Mouse (Mus musculus) liver, embryonic 11.5 days (tissue): ENCODE results near the gene Gm20532. TPM values are rescaled to one million over a fixed set of nuclear protein-coding genes. Genes with fewer than 3 reads are reported as not detected.
"Not testable (repeated sequence)": the region's sequence is repeated elsewhere in the genome, so short reads cannot be mapped to it uniquely, and the experiment has no call there.

Source experiments
- ATAC-seq: fragments of 200-750 bp; cut with Nextera tagmentation; replicated peaks from 2 replicates; pipeline ENCODE4 v1.8.0; 2017; ENCODE audit warnings: moderate number of reproducible peaks, mild to moderate bottlenecking, moderate TSS enrichment, moderate library complexity; ENCODE audit not compliant: low FRiP score
- DNase-seq: peaks from one replicate; pipeline ENCODE4 v3.0.0-alpha.2; 2017; ENCODE audit warnings: low spot score
- H3K27ac ChIP-seq: fragments of 300-500 bp; sonication (generic); 2 replicates; pipeline ENCODE4 v1.5.1; 2014; ENCODE audit warnings: mild to moderate bottlenecking, low read depth, low read length, control low read depth
- H3K27me3 ChIP-seq: fragments of 300-500 bp; sonication (generic); replicated peaks from 2 replicates; pipeline ENCODE4 v1.6.1; 2014; ENCODE audit warnings: low read length, mixed read lengths; ENCODE audit not compliant: control insufficient read depth, insufficient read depth
- H3K36me3 ChIP-seq: fragments of 300-500 bp; sonication (generic); 2 replicates; pipeline ENCODE4 v1.6.1; 2014; ENCODE audit warnings: mild to moderate bottlenecking, low read length, moderate library complexity, mixed read lengths; ENCODE audit not compliant: control insufficient read depth, insufficient read depth
- H3K4me1 ChIP-seq: fragments of 300-500 bp; sonication (generic); replicated peaks from 2 replicates; pipeline ENCODE4 v1.6.1; 2014; ENCODE audit warnings: low read length, mixed read lengths; ENCODE audit not compliant: control insufficient read depth, insufficient read depth
- H3K4me2 ChIP-seq: fragments of 300-500 bp; sonication (generic); 2 replicates; pipeline ENCODE4 v1.6.1; 2014; ENCODE audit warnings: mild to moderate bottlenecking, control low read depth, moderate library complexity
- H3K4me3 ChIP-seq: fragments of 300-500 bp; sonication (generic); 2 replicates; pipeline ENCODE4 v1.5.1; 2014; ENCODE audit warnings: low read depth, low read length, control low read depth
- H3K9ac ChIP-seq: fragments of 300-500 bp; sonication (generic); 2 replicates; pipeline ENCODE4 v1.6.1; 2014; ENCODE audit warnings: low read depth, low read length, control low read depth
- H3K9me3 ChIP-seq: fragments of 300-500 bp; sonication (generic); 2 replicates; pipeline ENCODE4 v1.6.1; 2016; ENCODE audit warnings: low read length, inconsistent platforms, mixed read lengths; ENCODE audit not compliant: control insufficient read depth
- WGBS: fragments of 180-500 bp; shearing (Covaris S2); extraction: QIAGEN DNeasy Blood & Tissue Kit; methylation state at CpG from one replicate; pipeline ENCODE4 v1.1.7; 2014; 5-methylcytosine and 5-hydroxymethylcytosine counted together
- microRNA counts: library from miRNA; unstranded; fragments of <30 nt; microRNA quantifications from one replicate; lab custom pipeline; 2015
- microRNA-seq: library from miRNA; unstranded; fragments of <30 nt; microRNA quantifications from one replicate; pipeline ENCODE4, GENCODE M21; 2017; ENCODE audit warnings: borderline number of aligned reads
- polyA plus RNA-seq: library from polyadenylated mRNA; unstranded; fragments of >200 nt; fragmentation: Nextera tagmentation; extraction: Ambion mirVana; gene quantifications from 2 replicates; pipeline ENCODE4 v1.2.1, GENCODE M21; 2014

Gene Gm20532
- polyA plus RNA-seq, 1 experiment from 2014 or later: not detected

DNA sequence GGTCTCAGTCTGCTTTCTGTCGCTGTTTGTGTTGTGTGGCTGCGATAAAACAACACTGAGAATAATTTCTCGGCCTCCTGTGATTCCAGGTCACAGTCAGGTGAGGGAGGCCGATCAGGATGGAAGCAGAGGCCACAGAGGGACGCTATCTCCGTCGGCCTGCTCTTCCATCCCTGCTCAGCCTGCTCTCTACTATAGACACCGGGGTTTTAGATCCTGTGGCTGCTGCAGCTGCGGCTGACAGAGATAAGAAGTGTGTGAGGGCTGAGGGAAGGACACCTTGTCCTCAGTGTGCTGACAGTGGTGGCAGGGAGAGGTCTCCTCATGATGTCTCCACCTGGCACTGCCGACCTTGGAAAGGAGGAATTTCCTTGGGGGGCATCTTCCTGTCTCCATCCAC lies 76.7 kb downstream of the Gm20532 start:
- DNase-seq: no peak
- no peak overlapping the region for H3K4me3 ChIP-seq
- peaks cover 6% of the 10 kb centered on the region for H3K27me3 ChIP-seq
- H3K9me3 ChIP-seq: no peaks in the 10 kb centered on the region
- no peak overlapping the region for H3K9ac ChIP-seq
- H3K36me3 ChIP-seq: no peaks in the 10 kb centered on the region
- WGBS: 55% methylated on average over 10 of the region's 10 CpGs
- no peak for ATAC-seq
- H3K27ac ChIP-seq: no peak overlapping the region
- H3K4me2 ChIP-seq: no peak overlapping the region
- no peaks in the 10 kb centered on the region for H3K4me1 ChIP-seq

- H3K4me1 ChIP-seq, H3K9ac ChIP-seq, H3K4me2 ChIP-seq, H3K27me3 ChIP-seq, H3K9me3 ChIP-seq, H3K4me3 ChIP-seq, H3K27ac ChIP-seq, H3K36me3 ChIP-seq, ATAC-seq: not testable (repeated sequence)
- 74% methylated on average over 1 of the region's 1 CpGs for WGBS
- peak; percentile 49 for DNase-seq
Observed at GRCm38 (mm10) chr2:26663551-26663950, 77.1 kb downstream of the Gm20532 start.

DNA sequence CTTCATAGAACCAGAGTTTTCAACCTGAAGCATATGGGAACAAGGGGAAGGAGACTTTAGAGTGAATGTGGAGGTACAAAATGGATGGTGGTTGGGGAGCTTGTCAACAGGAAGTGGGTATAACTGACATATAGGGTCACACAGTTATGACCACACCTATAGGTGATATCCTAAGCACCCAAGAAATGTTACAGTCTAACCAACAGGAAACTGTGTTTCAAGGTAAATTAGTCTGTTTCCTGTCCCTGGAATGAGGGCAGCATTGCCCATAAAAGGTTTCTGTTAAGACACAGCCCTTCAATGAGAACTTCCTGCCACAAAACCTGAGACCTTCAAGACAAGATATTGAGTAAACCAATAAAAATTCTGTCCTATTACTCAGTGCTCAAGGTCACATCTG lies 82.3 kb downstream of the Gm20532 start:
- DNase-seq (no peak), ATAC-seq (no peak)
- no peaks in the 10 kb centered on the region for H3K36me3 ChIP-seq
- no peak overlapping the region for H3K9ac ChIP-seq
- H3K4me3 ChIP-seq: no peak overlapping the region
- H3K9me3 ChIP-seq: no peaks in the 10 kb centered on the region
- no peak overlapping the region for H3K27ac ChIP-seq
- no peaks in the 10 kb centered on the region for H3K27me3 ChIP-seq
- no peak overlapping the region for H3K4me2 ChIP-seq
- H3K4me1 ChIP-seq: no peaks in the 10 kb centered on the region

DNA sequence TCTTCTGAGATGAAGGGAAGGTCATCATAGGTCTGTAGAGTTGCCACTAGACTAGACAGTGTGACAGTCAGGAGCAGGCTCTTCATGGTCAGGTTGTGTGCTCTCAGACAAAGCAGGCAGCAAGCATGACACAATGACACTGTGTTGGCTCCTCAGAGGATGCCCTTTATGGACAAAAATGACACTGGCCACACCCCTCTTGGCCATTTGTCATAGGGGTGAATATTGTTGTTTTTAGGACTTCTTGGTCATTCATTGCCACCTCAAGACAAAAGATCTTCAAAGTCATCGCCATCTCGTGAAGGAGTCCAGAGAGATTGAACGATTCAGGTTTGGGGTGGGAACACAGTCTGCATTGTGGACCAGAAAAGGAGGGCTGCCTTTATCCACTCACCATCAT lies 84.7 kb downstream of the Gm20532 start, which contains the start of gene Lcn4:
Gene Lcn4 (minus strand): TSS at position 101 of the 400 bp plus-strand sequence.
- ATAC-seq (no peak), DNase-seq (no peak)
- H3K9ac ChIP-seq: no peak within 1 kb of the TSS
- no peaks in the 10 kb centered on the region for H3K9me3 ChIP-seq
- no peaks in the 10 kb centered on the region for H3K27me3 ChIP-seq
- H3K4me3 ChIP-seq: no peak within 1 kb of the TSS
- H3K36me3 ChIP-seq: no peaks in the 10 kb centered on the region
- H3K27ac ChIP-seq: no peak within 1 kb of the TSS
- H3K4me1 ChIP-seq: no peaks in the 10 kb centered on the region
- 89% methylated on average over 3 of the region's 3 CpGs for WGBS
- no peak within 1 kb of the TSS for H3K4me2 ChIP-seq

MicroRNA genes within 50 kb of the gene (microRNA counts, 519-probe panel; counts per million panel counts)
- microRNA mmu-miR-126-3p (lab: Ali Mortazavi, UCI) (8,336 counts per million, percentile 97 among the panel's probes with 10 or more counts), microRNA mmu-miR-126-5p (lab: Ali Mortazavi, UCI) (5,746 counts per million, percentile 60 among the panel's probes with 10 or more counts)

Small RNA genes within 50 kb of the gene (microRNA-seq; reads per million reads assigned to microRNA genes)
- 2.5 reads per million for gene Mir126a
- not detected for gene Mir126b

Other genes with a start within 250 kb of the Gm20532 start
- 23.0 and 23.8 TPM in 2 replicates for gene Dnlz, start 234.5 kb upstream of the Gm20532 start, polyA plus RNA-seq
- gene Card9, start 225.7 kb upstream of the Gm20532 start, polyA plus RNA-seq: 1.1 and 1.7 TPM in 2 replicates
- 36.4 and 41.6 TPM in 2 replicates for gene Snapc4, start 206.0 kb upstream of the Gm20532 start, polyA plus RNA-seq
- 94.4 and 95.7 TPM in 2 replicates for gene Entr1, start 197.3 kb upstream of the Gm20532 start, polyA plus RNA-seq
- 147 and 150 TPM in 2 replicates for gene Pmpca, start 197.3 kb upstream of the Gm20532 start, polyA plus RNA-seq
- gene Inpp5e, start 177.4 kb upstream of the Gm20532 start, polyA plus RNA-seq: 17.7 and 19.2 TPM in 2 replicates
- 33.7 TPM in 2 replicates for gene Sec16a, start 141.4 kb upstream of the Gm20532 start, polyA plus RNA-seq
- 7.1 and 10.5 TPM in 2 replicates for gene Notch1, start 70.0 kb upstream of the Gm20532 start, polyA plus RNA-seq
- 161 and 181 TPM in 2 replicates for gene Egfl7, start 6.6 kb upstream of the Gm20532 start, polyA plus RNA-seq
- gene Agpat2, start 17.8 kb downstream of the Gm20532 start, polyA plus RNA-seq: 36.1 and 40.1 TPM in 2 replicates
- 10.5 and 11.1 TPM in 2 replicates for gene Fam69b, start 41.8 kb downstream of the Gm20532 start, polyA plus RNA-seq
- gene Lcn4, start 84.6 kb downstream of the Gm20532 start, polyA plus RNA-seq: not detected in 2 replicates